ENCODE assay signal across 13 mouse cellular contexts in genomic region chr6:146207204-146207959, GRCm38 (mm10).
A peak's percentile ranks its signal among the peaks of the same experiment; 100 is the strongest.
DNase-seq lines count a peak whose midpoint lies in the region; TF ChIP-seq lines count a peak whose summit lies in the region.
"Had no signal": no experiment of that assay in that cellular context is flagged by ENCODE, and none has a peak within 500 bp of the region (broad histone marks: within the 10 kb centered on the region; RNA-seq: fewer than 3 reads in every experiment).

No protein-coding gene starts in this region.

- no peaks in the 10 kb centered on the region for H3K36me3 ChIP-seq in spleen, adult 2 months (ENCODE audit: control insufficient read depth, insufficient read depth, low read length)
- H3K36me3 ChIP-seq in thymus, adult 2 months (ENCODE audit: control insufficient read depth, insufficient read depth, low read length), result peaks cover 26% of the 10 kb centered on the region
- H3K36me3 ChIP-seq: liver, embryonic 15.5 days; midbrain, embryonic 15.5 days; neural tube, embryonic 15.5 days had no signal

- peak overlapping the region; percentile 22 for H3K27ac ChIP-seq in spleen, adult 2 months (ENCODE audit: insufficient read depth, low read length)
- no peak overlapping the region for H3K27ac ChIP-seq in thymus, adult 2 months (ENCODE audit: control insufficient read depth, insufficient read depth, low read length)
- H3K27ac ChIP-seq: liver, embryonic 15.5 days; midbrain, embryonic 15.5 days; neural tube, embryonic 15.5 days had no signal

- no peaks in the 10 kb centered on the region for H3K27me3 ChIP-seq in spleen, adult 2 months (ENCODE audit: control insufficient read depth, insufficient read depth, low read length)
- no peaks in the 10 kb centered on the region for H3K27me3 ChIP-seq in thymus, adult 2 months (ENCODE audit: control insufficient read depth, insufficient read depth, low read length)
- H3K27me3 ChIP-seq: liver, embryonic 15.5 days; midbrain, embryonic 15.5 days; neural tube, embryonic 15.5 days had no signal

- H3K4me1 ChIP-seq in spleen, adult 2 months (ENCODE audit: control insufficient read depth, insufficient read depth, insufficient read length), result peaks cover 31% of the 10 kb centered on the region; the same call in 1 of the 2 replicates
- no peaks in the 10 kb centered on the region for H3K4me1 ChIP-seq in thymus, adult 2 months (replicated peaks; ENCODE audit: control insufficient read depth, insufficient read depth, low read length)
- H3K4me1 ChIP-seq: midbrain, embryonic 15.5 days had no signal

- peak; percentile 42 for DNase-seq in adrenal gland, adult 2 months
- DNase-seq in adrenal gland, postnatal 25 days, result no peak
- no peak for DNase-seq in spleen, adult 2 months (ENCODE audit: low read depth in 1 of 2, low spot score in 2 of 2)
- DNase-seq in spleen, postnatal 10 days (ENCODE audit: low spot score in 2 of 2), result no peak
- DNase-seq in kidney, postnatal 10 days, result peak; percentile 41
- DNase-seq in cerebellum, adult 11 months, result no peak
- DNase-seq in thymus, adult 2 months, result no peak
- DNase-seq in thymus, postnatal 36 days, result no peak
- DNase-seq: adrenal gland, postnatal 14 days; cerebellum, postnatal 10 days had no signal

- no peak for TF ChIP-seq CTCF in spleen, adult 2 months (IDR thresholded peaks at IDR 0.05; ENCODE audit: extremely low read depth, insufficient read depth, insufficient read length, insufficient replicate concordance)
- no peak for TF ChIP-seq CTCF in thymus, adult 2 months (IDR thresholded peaks at IDR 0.05; ENCODE audit: borderline replicate concordance, control insufficient read depth, extremely low read depth, insufficient read depth, low read length, poor library complexity)

- TF ChIP-seq POLR2A in spleen, adult 2 months (IDR thresholded peaks at IDR 0.05; ENCODE audit: low read depth, low read length), result no peak
- no peak for TF ChIP-seq POLR2A in thymus, adult 2 months (IDR thresholded peaks at IDR 0.05; ENCODE audit: control insufficient read depth, extremely low read depth, insufficient read depth, low read length, poor library complexity)

- H3K4me3 ChIP-seq in spleen, adult 2 months (ENCODE audit: extremely low read depth, insufficient read depth, insufficient read length), result no peak overlapping the region
- H3K4me3 ChIP-seq in thymus, adult 2 months (ENCODE audit: control insufficient read depth, insufficient read depth, low read length), result no peak overlapping the region
- H3K4me3 ChIP-seq: liver, embryonic 15.5 days; midbrain, embryonic 15.5 days; neural tube, embryonic 15.5 days had no signal

- WGBS in spleen, adult 2 months, result 44% methylated on average over 10 of the region's 10 CpGs
- 74% methylated on average over 10 of the region's 10 CpGs for WGBS in thymus, adult 2 months

Comparison
In these comparisons a context has a peak if more than half of its experiments do, and no peak if none do; other contexts are left out.
1. DNase-seq: peak in adrenal gland, adult 2 months (single experiment) and kidney, postnatal 10 days (single experiment); none in adrenal gland, postnatal 25 days (single experiment), spleen, adult 2 months (0 of 2), spleen, postnatal 10 days (0 of 2), cerebellum, adult 11 months (single experiment), thymus, adult 2 months (single experiment) and thymus, postnatal 36 days (0 of 2).